Mouse (Mus musculus) bone marrow macrophage, adult 2 months (primary cell): ENCODE data around the gene Nrxn2.

Source experiments
- CTCF ChIP-seq: IDR thresholded peaks from 2 replicates; pipeline ENCODE4 v1.5.1; 2012; ENCODE audit warnings: low read depth, mild to moderate bottlenecking, low read length, moderate library complexity
- POLR2A ChIP-seq: IDR thresholded peaks from 2 replicates; pipeline ENCODE4 v1.6.1; 2012; ENCODE audit warnings: mild to moderate bottlenecking, low read depth, low read length, borderline replicate concordance

- TF ChIP-seq CTCF (no peak), POLR2A (no peak)
These were observed 141.0 kb downstream of the Nrxn2 start for GRCm38 (mm10) chr19:6559576-6559975.
